Mouse (Mus musculus): ENCODE measurements around the gene Rgs19.

The Rgs19 gene

DNA sequence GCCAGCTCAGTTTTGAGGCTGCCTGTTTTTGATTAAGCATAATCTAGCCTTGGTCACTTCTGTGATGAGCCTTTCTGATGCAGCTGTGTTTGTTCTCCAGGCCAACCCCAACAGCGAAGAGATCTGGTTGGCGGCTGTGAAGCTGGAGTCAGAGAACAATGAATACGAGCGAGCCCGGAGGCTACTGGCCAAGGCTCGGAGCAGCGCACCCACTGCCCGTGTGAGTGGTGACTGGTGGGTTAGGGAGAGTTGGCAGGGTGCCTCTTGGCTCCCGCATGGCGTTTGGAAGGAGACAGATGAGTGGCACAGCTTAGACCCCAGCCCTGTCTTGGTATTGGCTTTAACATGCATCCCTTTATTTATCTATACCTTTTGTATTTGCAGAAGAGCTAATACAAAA is 44.9 kb downstream of the Rgs19 start:
- DNase-seq, result no peak

DNA sequence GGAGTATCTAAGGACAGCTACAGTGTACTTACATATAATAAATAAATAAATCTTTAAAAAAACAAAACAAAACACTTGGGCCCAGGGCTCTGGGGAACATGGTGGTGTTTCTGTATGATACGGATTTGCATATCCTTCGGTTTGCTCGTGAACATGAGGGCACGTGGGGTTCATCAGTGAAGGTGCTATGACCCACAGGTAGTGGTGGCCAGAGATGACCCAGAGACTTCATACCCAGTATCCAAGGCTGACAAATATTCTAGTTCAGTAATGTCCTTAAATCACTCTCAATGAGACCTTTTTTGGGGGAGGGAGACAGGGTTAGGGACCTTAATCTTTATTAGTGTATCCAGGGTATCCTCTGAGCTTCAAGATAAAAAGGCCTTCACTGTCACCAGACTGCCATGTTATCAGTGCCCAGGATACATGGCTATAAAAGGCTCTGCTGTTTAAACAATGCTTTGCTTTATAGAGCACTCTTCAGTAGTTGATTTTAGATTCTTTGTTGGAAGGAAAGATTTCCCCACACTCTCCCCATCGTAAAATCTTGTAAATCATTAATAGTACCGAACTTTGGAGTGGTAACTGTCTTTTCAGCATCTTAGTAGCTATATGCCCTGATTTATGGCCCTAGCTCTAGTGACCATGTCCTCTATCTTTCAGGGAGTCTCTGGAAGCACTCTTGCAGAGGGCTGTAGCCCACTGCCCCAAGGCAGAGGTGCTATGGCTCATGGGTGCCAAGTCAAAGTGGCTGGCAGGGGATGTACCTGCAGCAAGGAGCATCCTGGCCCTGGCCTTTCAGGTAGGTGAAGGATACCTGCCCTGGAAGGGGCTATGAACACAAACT is 46.9 kb downstream of the Rgs19 start:
- no peak for DNase-seq

DNA sequence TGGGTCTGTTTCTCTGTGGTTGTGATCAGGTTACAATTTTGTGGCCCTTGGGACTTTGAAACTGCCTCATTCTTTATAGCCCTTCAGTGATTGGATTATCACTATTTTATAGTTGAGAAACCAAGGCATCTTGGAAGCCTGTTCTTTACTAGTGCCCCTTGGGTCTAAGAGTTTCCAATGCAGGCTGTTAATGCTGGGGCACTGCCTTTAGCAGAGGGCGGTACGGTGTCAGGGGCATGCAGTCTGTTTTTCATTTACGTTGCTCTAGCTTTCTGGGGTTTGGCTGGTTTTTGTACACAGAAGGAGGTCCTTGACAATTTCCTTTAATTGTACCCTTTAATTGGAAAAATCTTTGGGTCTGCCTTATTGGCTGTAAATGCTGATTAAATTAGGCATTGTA is 48.1 kb downstream of the Rgs19 start:
- no peak for DNase-seq

DNA sequence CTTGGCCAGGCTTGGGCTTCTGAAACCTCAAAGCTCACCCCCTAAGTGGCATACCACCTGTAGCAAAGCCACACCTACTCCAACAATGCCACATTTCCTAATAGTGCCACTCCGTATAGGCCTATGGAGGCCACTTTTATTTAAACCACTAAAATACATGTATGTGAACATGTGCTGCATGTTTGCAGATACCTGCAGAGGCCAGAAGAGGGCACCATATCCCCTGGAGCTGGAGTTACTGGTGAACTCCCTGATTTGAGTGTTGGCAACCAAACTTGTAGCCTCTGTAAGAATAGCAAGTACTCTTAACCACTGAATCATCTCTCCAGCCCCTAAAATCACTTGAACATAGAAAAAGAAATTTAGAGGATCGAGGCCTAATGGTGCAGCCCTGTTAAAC is 49.4 kb downstream of the Rgs19 start:
- DNase-seq, result peak; percentile 38

All from cerebellum, adult 9-10 months (tissue).